Mouse (Mus musculus) right cerebral cortex, postnatal 25 days (tissue): ENCODE data around the gene Meis1.
A peak's percentile ranks its signal among the peaks of the same experiment; 100 is the strongest.

Source experiments
- DNase-seq: peaks from one replicate; pipeline ENCODE4 v3.0.0; 2022

Meis1 gene

GRCm38 (mm10) chr11:18875001-18875902 is 143.5 kb downstream of the Meis1 start:
- DNase-seq = no peak

- DNase-seq = no peak
These were observed 144.3 kb downstream of the Meis1 start for GRCm38 (mm10) chr11:18874278-18875000.

DNA sequence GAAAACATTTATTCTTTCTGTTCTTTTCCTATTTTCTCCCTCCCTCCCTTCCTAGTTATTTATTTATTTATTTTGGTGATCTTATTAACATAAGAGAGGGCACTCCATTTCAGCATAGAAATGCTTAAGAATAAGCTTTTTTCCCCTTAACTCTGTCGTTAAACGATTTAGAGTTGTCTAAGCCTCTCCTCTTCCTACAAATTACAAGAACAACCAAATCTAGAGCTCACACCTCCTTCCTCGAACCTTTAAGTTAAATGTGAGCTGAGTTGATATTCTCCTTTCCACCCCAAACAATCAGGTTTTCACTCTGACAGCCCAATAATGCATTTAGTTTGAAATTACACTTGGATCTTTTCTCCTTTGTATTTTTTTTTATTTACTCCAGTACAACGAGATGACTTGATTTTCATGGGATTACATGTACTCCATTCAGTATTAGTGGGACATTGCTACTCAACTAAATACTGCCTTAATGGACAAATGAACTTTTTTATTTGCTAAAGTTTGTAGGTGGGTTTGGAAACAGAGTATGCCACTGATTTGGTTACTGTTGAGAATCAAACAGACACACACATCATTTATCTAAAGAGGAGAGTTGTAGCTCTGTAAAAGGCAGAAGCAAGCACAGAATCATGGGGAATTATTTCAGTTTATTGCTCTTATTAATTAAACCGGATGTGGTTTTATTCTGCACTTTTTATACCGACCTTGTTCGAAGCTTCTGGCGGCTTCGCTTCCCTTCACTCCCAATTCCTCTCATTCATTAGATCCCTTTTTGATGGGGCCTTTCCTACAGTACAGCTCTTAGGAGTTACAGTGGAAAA is 145.1 kb downstream of the Meis1 start:
- no peak for DNase-seq

GRCm38 (mm10) chr11:18872793-18873192 is 146.0 kb downstream of the Meis1 start:
- no peak for DNase-seq

DNA sequence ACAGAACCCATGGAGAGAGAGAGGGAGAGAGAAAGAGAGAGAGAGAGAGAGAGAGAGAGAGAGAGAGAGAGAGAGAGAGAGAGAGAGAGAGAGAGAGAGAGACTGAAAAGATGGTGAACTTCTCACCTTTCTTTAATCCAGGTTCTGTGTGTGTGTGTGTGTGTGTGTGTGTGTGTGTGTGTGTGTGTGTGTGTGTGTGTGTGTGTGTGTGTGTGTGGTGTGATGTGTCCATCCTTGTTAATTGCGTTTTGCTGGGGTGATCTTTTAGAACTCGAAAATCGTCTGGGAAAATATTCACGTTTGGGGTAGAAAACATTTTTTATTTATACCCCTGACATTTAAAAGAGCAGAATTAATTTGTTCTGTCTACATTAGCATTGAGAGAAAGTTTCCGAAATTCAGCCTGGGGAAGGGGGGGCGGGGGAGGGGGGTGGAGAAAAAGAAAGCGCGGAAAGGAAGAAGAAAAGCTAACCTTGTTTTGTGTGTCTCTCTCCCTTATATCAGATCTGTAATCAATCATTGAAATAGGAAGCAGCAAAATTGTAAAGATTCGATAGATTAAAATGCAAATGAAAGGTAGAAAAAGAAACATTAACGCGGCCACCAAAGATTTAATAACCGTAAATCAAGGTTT is 146.6 kb downstream of the Meis1 start:
- no peak for DNase-seq

GRCm38 (mm10) chr11:18871170-18872081 is 147.4 kb downstream of the Meis1 start:
- peak; percentile 10 for DNase-seq

- DNase-seq = no peak
These were observed 148.5 kb downstream of the Meis1 start for GRCm38 (mm10) chr11:18870121-18870931.

GRCm38 (mm10) chr11:18869429-18869969 is 149.3 kb downstream of the Meis1 start:
- DNase-seq = no peak

- no peak for DNase-seq
These were observed 151.1 kb downstream of the Meis1 start for GRCm38 (mm10) chr11:18867665-18868064.

- no peak for DNase-seq
These were observed 152.5 kb downstream of the Meis1 start for GRCm38 (mm10) chr11:18866198-18866836.

DNA sequence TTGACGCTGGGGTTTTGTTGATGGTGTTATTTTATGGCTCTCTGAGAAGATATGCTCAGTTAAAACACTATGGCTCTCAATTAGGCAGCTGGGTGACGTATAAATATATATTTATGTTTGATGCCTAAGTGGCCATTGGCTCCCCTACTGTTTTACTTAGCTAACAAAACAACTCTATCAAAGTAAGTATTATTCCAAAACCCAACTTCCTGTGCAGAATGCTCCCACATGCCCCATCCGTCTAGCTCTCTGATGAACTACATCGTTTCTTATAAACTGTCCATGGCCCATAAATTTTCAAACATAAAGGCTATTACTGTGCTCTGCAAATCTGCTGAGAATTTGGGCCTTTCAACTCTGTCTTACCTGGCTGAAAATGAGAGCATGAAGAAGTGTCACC is 168.0 kb downstream of the Meis1 start:
- DNase-seq = no peak

DNA sequence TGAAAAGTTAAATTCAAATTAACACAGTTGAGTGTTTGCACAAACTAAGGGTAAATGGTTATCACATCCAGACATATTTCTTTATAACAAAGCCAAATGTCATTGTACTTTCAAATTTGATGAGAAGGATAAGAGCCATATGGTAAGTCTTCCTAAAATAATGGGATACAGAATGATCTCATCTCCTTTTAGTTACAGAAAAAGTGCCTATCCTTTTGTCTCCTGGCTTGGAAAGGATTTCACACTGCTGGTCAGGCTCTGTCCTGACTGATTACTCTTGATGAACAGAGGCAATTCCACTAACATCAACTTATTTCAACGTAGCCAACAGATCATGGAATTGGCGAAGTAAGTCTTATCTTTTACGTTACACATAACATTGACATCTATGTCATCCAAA is 171.1 kb downstream of the Meis1 start:
- DNase-seq = no peak

- DNase-seq = no peak
These were observed 172.3 kb downstream of the Meis1 start for GRCm38 (mm10) chr11:18846472-18846871.

GRCm38 (mm10) chr11:18845900-18846299 is 172.9 kb downstream of the Meis1 start:
- DNase-seq = no peak

GRCm38 (mm10) chr11:18845466-18845865 is 173.3 kb downstream of the Meis1 start:
- no peak for DNase-seq

- no peak for DNase-seq
These were observed 188.7 kb downstream of the Meis1 start for GRCm38 (mm10) chr11:18830087-18830486.
